Mouse (Mus musculus): ENCODE results near the gene Ifngr1. TPM values are rescaled to one million over a fixed set of nuclear protein-coding genes. Genes with fewer than 3 reads are reported as not detected.

The Ifngr1 gene
- polyA plus RNA-seq, 1 experiment from 2014 or later = 44.0 TPM

- Histone ChIP-seq H3K36me3 (replicated peaks) (peaks cover 93% of the 10 kb centered on the region), H3K9me3 (replicated peaks) (no peaks in the 10 kb centered on the region), H3K4me2 (no peak overlapping the region), H3K9ac (no peak overlapping the region), H3K27me3 (no peaks in the 10 kb centered on the region), H3K4me1 (replicated peaks) (no peaks in the 10 kb centered on the region), H3K4me3 (replicated peaks) (no peak overlapping the region), H3K27ac (replicated peaks) (no peak overlapping the region)
- WGBS (ENCODE audit: insufficient replicate concordance) = 77% methylated on average over 6 of the region's 6 CpGs
- ATAC-seq (ENCODE audit: insufficient read depth) = no peak
Measured at GRCm38 (mm10) chr10:19603231-19603630, 11.5 kb downstream of the Ifngr1 start.

- H3K36me3 ChIP-seq (replicated peaks) = peaks cover 57% of the 10 kb centered on the region
- H3K9ac ChIP-seq = no peak overlapping the region
- H3K4me2 ChIP-seq = no peak overlapping the region
- H3K27ac ChIP-seq (replicated peaks) = no peak overlapping the region
- no peak overlapping the region for H3K4me3 ChIP-seq (replicated peaks)
- no peaks in the 10 kb centered on the region for H3K9me3 ChIP-seq (replicated peaks)
- ATAC-seq (ENCODE audit: insufficient read depth) = no peak
- WGBS (ENCODE audit: insufficient replicate concordance) = 73% methylated on average over 14 of the region's 14 CpGs
- H3K27me3 ChIP-seq = no peaks in the 10 kb centered on the region
- H3K4me1 ChIP-seq (replicated peaks) = no peaks in the 10 kb centered on the region; the same call in 1 of the 2 replicates
Measured at GRCm38 (mm10) chr10:19609125-19609524, 17.4 kb downstream of the Ifngr1 start.

GRCm38 (mm10) chr10:19611616-19612015 is 19.9 kb downstream of the Ifngr1 start:
- no peaks in the 10 kb centered on the region for H3K27me3 ChIP-seq
- no peak overlapping the region for H3K4me2 ChIP-seq
- no peaks in the 10 kb centered on the region for H3K9me3 ChIP-seq (replicated peaks)
- H3K4me3 ChIP-seq (replicated peaks) = no peak overlapping the region
- no peak overlapping the region for H3K9ac ChIP-seq
- H3K27ac ChIP-seq (replicated peaks) = no peak overlapping the region
- WGBS (ENCODE audit: insufficient replicate concordance) = 37% methylated on average over 2 of the region's 2 CpGs
- no peak for ATAC-seq (ENCODE audit: insufficient read depth)
- H3K4me1 ChIP-seq (replicated peaks) = peaks cover 3% of the 10 kb centered on the region; the same call in 1 of the 2 replicates
- H3K36me3 ChIP-seq (replicated peaks) = peaks cover 33% of the 10 kb centered on the region

- Histone ChIP-seq H3K4me1 (replicated peaks) (peaks cover 3% of the 10 kb centered on the region; the same call in 1 of the 2 replicates), H3K9ac (no peak overlapping the region), H3K36me3 (replicated peaks) (peaks cover 18% of the 10 kb centered on the region), H3K4me2 (no peak overlapping the region), H3K27ac (replicated peaks) (0 out of 2 replicates have a peak overlapping the region, but pooled peaks have one; percentile 38), H3K9me3 (replicated peaks) (no peaks in the 10 kb centered on the region), H3K27me3 (no peaks in the 10 kb centered on the region), H3K4me3 (replicated peaks) (no peak overlapping the region)
- no peak for ATAC-seq (ENCODE audit: insufficient read depth)
- WGBS (ENCODE audit: insufficient replicate concordance) = 16% methylated on average over 7 of the region's 7 CpGs
Measured at GRCm38 (mm10) chr10:19613111-19613753, 21.5 kb downstream of the Ifngr1 start.

GRCm38 (mm10) chr10:19619736-19620135 is 28.0 kb downstream of the Ifngr1 start:
- no peak overlapping the region for H3K9ac ChIP-seq
- H3K4me3 ChIP-seq (replicated peaks) = no peak overlapping the region
- H3K9me3 ChIP-seq (replicated peaks) = no peaks in the 10 kb centered on the region
- no peaks in the 10 kb centered on the region for H3K4me1 ChIP-seq (replicated peaks)
- no peaks in the 10 kb centered on the region for H3K36me3 ChIP-seq (replicated peaks)
- H3K27ac ChIP-seq (replicated peaks) = no peak overlapping the region
- no peaks in the 10 kb centered on the region for H3K27me3 ChIP-seq
- no peak for ATAC-seq (ENCODE audit: insufficient read depth)
- no peak overlapping the region for H3K4me2 ChIP-seq
- 51% methylated on average over 5 of the region's 5 CpGs for WGBS (ENCODE audit: insufficient replicate concordance)

GRCm38 (mm10) chr10:19621408-19622048 is 29.8 kb downstream of the Ifngr1 start, which contains the start of gene Il22ra2:
Gene Il22ra2, plus strand, starts transcription at chr10:19621998.
- Histone ChIP-seq H3K9me3 (replicated peaks) (no peaks in the 10 kb centered on the region), H3K9ac (no peak within 1 kb of the TSS), H3K4me2 (no peak within 1 kb of the TSS), H3K4me1 (replicated peaks) (no peaks in the 10 kb centered on the region), H3K36me3 (replicated peaks) (no peaks in the 10 kb centered on the region), H3K4me3 (replicated peaks) (no peak within 1 kb of the TSS), H3K27ac (replicated peaks) (no peak within 1 kb of the TSS), H3K27me3 (no peaks in the 10 kb centered on the region)
- 83% methylated on average over 2 of the region's 2 CpGs for WGBS (ENCODE audit: insufficient replicate concordance)
- no peak for ATAC-seq (ENCODE audit: insufficient read depth)

GRCm38 (mm10) chr10:19624617-19625016 is 32.9 kb downstream of the Ifngr1 start:
- Histone ChIP-seq H3K4me3 (replicated peaks) (no peak overlapping the region), H3K9ac (no peak overlapping the region), H3K27me3 (no peaks in the 10 kb centered on the region), H3K4me2 (no peak overlapping the region), H3K9me3 (replicated peaks) (no peaks in the 10 kb centered on the region), H3K4me1 (replicated peaks) (no peaks in the 10 kb centered on the region), H3K27ac (replicated peaks) (no peak overlapping the region), H3K36me3 (replicated peaks) (no peaks in the 10 kb centered on the region)
- no peak for ATAC-seq (ENCODE audit: insufficient read depth)
- 79% methylated on average over 1 of the region's 1 CpGs for WGBS (ENCODE audit: insufficient replicate concordance)

GRCm38 (mm10) chr10:19627342-19627741 is 35.6 kb downstream of the Ifngr1 start:
- 83% methylated on average over 2 of the region's 2 CpGs for WGBS (ENCODE audit: insufficient replicate concordance)
- no peak for ATAC-seq (ENCODE audit: insufficient read depth)

GRCm38 (mm10) chr10:19627748-19628147 is 36.0 kb downstream of the Ifngr1 start:
- Histone ChIP-seq H3K27me3 (no peaks in the 10 kb centered on the region), H3K27ac (replicated peaks) (no peak overlapping the region), H3K4me1 (replicated peaks) (no peaks in the 10 kb centered on the region), H3K4me2 (no peak overlapping the region), H3K36me3 (replicated peaks) (no peaks in the 10 kb centered on the region), H3K9me3 (replicated peaks) (no peaks in the 10 kb centered on the region), H3K4me3 (replicated peaks) (no peak overlapping the region), H3K9ac (no peak overlapping the region)
- 61% methylated on average over 4 of the region's 4 CpGs for WGBS (ENCODE audit: insufficient replicate concordance)
- no peak for ATAC-seq (ENCODE audit: insufficient read depth)

More at GRCm38 (mm10) chr10:19627342-19627741, 35.6 kb downstream of the Ifngr1 start:
- H3K4me2 ChIP-seq = no peak overlapping the region
- H3K36me3 ChIP-seq (replicated peaks) = no peaks in the 10 kb centered on the region
- no peak overlapping the region for H3K27ac ChIP-seq (replicated peaks)
- H3K4me3 ChIP-seq (replicated peaks) = no peak overlapping the region
- no peaks in the 10 kb centered on the region for H3K27me3 ChIP-seq
- no peaks in the 10 kb centered on the region for H3K9me3 ChIP-seq (replicated peaks)
- H3K9ac ChIP-seq = no peak overlapping the region
- H3K4me1 ChIP-seq (replicated peaks) = no peaks in the 10 kb centered on the region

GRCm38 (mm10) chr10:19631616-19632195 is 40.0 kb downstream of the Ifngr1 start:
- no peak overlapping the region for H3K4me2 ChIP-seq
- no peak overlapping the region for H3K4me3 ChIP-seq (replicated peaks)
- no peaks in the 10 kb centered on the region for H3K27me3 ChIP-seq
- WGBS (ENCODE audit: insufficient replicate concordance) = 65% methylated on average over 13 of the region's 13 CpGs
- no peaks in the 10 kb centered on the region for H3K9me3 ChIP-seq (replicated peaks)
- no peak overlapping the region for H3K9ac ChIP-seq
- H3K4me1 ChIP-seq (replicated peaks) = no peaks in the 10 kb centered on the region
- no peak overlapping the region for H3K27ac ChIP-seq (replicated peaks)
- H3K36me3 ChIP-seq (replicated peaks) = no peaks in the 10 kb centered on the region
- ATAC-seq (ENCODE audit: insufficient read depth) = 0 out of 2 replicates have a peak, but pooled peaks have one; percentile 31

- no peak overlapping the region for H3K27ac ChIP-seq (replicated peaks)
- no peak overlapping the region for H3K9ac ChIP-seq
- H3K4me2 ChIP-seq = no peak overlapping the region
- H3K4me1 ChIP-seq (replicated peaks) = no peaks in the 10 kb centered on the region
- H3K9me3 ChIP-seq (replicated peaks) = no peaks in the 10 kb centered on the region
- ATAC-seq (ENCODE audit: insufficient read depth) = no peak
- no peaks in the 10 kb centered on the region for H3K36me3 ChIP-seq (replicated peaks)
- WGBS (ENCODE audit: insufficient replicate concordance) = 75% methylated on average over 5 of the region's 5 CpGs
- no peak overlapping the region for H3K4me3 ChIP-seq (replicated peaks)
- no peaks in the 10 kb centered on the region for H3K27me3 ChIP-seq
Measured at GRCm38 (mm10) chr10:19638851-19639250, 47.1 kb downstream of the Ifngr1 start.
